Mouse (Mus musculus): ENCODE results near the gene Ptbp1. TPM values are rescaled to one million over a fixed set of nuclear protein-coding genes. Genes with fewer than 3 reads are reported as not detected.
"Not testable (repeated sequence)": the region's sequence is repeated elsewhere in the genome, so short reads cannot be mapped to it uniquely, and the experiment has no call there.

Gene Ptbp1
- polyA plus RNA-seq, 2 experiments, result 262 to 536 TPM

GRCm38 (mm10) chr10:79881981-79882380 is 27.8 kb downstream of the Ptbp1 start:
- WGBS, result 7% methylated on average over 22 of the region's 22 CpGs
- Histone ChIP-seq H3K36me3 (ENCODE audit: control insufficient read depth, insufficient read depth, low read length) (no peaks in the 10 kb centered on the region), H3K4me2 (replicated peaks; ENCODE audit: low read depth, low read length, severe bottlenecking) (peak overlapping the region; percentile 43), H3K9ac (ENCODE audit: low read depth, low read length, severe bottlenecking) (0 out of 2 replicates have a peak overlapping the region, but pooled peaks have one; percentile 38), H3K27me3 (ENCODE audit: control insufficient read depth, insufficient read depth, low read length) (no peaks in the 10 kb centered on the region), H3K4me1 (ENCODE audit: control insufficient read depth, insufficient read depth, low read length) (peaks cover 6% of the 10 kb centered on the region; the same call in 1 of the 2 replicates), H3K27ac (replicated peaks; ENCODE audit: low read depth, low read length) (no peak overlapping the region), H3K9me3 (ENCODE audit: control insufficient read depth, low read length) (no peaks in the 10 kb centered on the region), H3K4me3 (replicated peaks; ENCODE audit: low read length) (peak overlapping the region; percentile 16; the same call in 1 of the 2 replicates)
- no peak for TF ChIP-seq POLR2A (IDR thresholded peaks at IDR 0.05; ENCODE audit: borderline replicate concordance, extremely low read depth, insufficient read depth, insufficient read length)
- ATAC-seq (ENCODE audit: low FRiP score, low read depth) (peak; percentile 38; the same call in 1 of the 2 replicates), DNase-seq (ENCODE audit: low spot score) (no peak)

DNA sequence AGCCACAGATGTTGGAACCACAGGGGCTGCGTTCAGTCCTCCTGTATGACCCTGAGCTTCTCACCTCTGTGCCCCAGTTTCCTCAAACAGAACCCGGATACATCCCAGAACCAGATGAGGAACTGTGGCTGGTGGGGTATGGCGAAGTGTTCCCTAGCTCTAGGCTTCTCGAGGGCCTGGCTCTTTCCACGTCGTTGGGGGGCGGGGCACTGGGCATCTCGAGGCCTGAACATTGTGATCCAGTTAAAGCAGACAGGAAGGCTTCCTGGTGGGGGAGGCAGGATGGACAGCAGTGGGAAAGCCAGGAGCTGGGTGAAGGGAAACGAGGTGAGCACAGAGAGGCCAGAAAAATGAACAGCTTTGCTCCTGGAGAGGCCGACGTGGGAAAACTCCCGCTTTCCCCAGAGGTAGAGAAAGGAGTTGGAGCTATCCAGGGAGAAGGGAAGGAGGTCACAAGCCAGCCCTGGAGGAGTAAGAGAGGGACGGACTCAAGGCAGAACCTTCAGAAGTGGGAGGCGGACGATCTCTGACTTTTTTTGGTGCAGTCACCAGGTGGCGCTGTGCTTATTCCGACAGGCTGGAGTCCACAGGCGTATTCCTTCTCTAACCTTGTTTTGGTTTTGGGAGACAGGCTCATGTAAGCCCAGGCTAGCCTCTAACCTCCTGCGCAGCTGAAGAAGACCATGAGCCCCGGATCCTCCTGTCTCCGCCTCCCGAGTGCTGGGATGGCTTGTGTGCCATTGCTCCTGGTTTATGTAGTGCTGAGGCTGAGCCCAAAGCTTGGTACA is 29.3 kb downstream of the Ptbp1 start:
- no peak for TF ChIP-seq POLR2A (IDR thresholded peaks at IDR 0.05; ENCODE audit: borderline replicate concordance, extremely low read depth, insufficient read depth, insufficient read length)
- no peak overlapping the region for H3K4me2 ChIP-seq (replicated peaks; ENCODE audit: low read depth, low read length, severe bottlenecking)
- no peaks in the 10 kb centered on the region for H3K27me3 ChIP-seq (ENCODE audit: control insufficient read depth, insufficient read depth, low read length)
- H3K9me3 ChIP-seq (ENCODE audit: control insufficient read depth, low read length), result no peaks in the 10 kb centered on the region
- H3K9ac ChIP-seq (ENCODE audit: low read depth, low read length, severe bottlenecking), result no peak overlapping the region
- peak; percentile 45; the same call in 1 of the 2 replicates for ATAC-seq (ENCODE audit: low FRiP score, low read depth)
- H3K27ac ChIP-seq (replicated peaks; ENCODE audit: low read depth, low read length), result no peak overlapping the region
- no peak overlapping the region for H3K4me3 ChIP-seq (replicated peaks; ENCODE audit: low read length)
- 16% methylated on average over 22 of the region's 22 CpGs for WGBS
- no peaks in the 10 kb centered on the region for H3K36me3 ChIP-seq (ENCODE audit: control insufficient read depth, insufficient read depth, low read length)
- DNase-seq (ENCODE audit: low spot score), result peak; percentile 63
- peaks cover 6% of the 10 kb centered on the region; the same call in 1 of the 2 replicates for H3K4me1 ChIP-seq (ENCODE audit: control insufficient read depth, insufficient read depth, low read length)

- Histone ChIP-seq H3K4me3 (replicated peaks; ENCODE audit: low read length) (no peak overlapping the region), H3K36me3 (ENCODE audit: control insufficient read depth, insufficient read depth, low read length) (no peaks in the 10 kb centered on the region), H3K9ac (ENCODE audit: low read depth, low read length, severe bottlenecking) (no peak overlapping the region), H3K27ac (replicated peaks; ENCODE audit: low read depth, low read length) (no peak overlapping the region), H3K9me3 (ENCODE audit: control insufficient read depth, low read length) (no peaks in the 10 kb centered on the region), H3K27me3 (ENCODE audit: control insufficient read depth, insufficient read depth, low read length) (no peaks in the 10 kb centered on the region), H3K4me1 (ENCODE audit: control insufficient read depth, insufficient read depth, low read length) (peaks cover 6% of the 10 kb centered on the region; the same call in 1 of the 2 replicates), H3K4me2 (replicated peaks; ENCODE audit: low read depth, low read length, severe bottlenecking) (no peak overlapping the region)
- WGBS, result 68% methylated on average over 4 of the region's 4 CpGs
- DNase-seq (ENCODE audit: low spot score), result no peak
- no peak for TF ChIP-seq POLR2A (IDR thresholded peaks at IDR 0.05; ENCODE audit: borderline replicate concordance, extremely low read depth, insufficient read depth, insufficient read length)
- ATAC-seq (ENCODE audit: low FRiP score, low read depth), result no peak
Observed at GRCm38 (mm10) chr10:79884446-79884845, 30.2 kb downstream of the Ptbp1 start.

DNA sequence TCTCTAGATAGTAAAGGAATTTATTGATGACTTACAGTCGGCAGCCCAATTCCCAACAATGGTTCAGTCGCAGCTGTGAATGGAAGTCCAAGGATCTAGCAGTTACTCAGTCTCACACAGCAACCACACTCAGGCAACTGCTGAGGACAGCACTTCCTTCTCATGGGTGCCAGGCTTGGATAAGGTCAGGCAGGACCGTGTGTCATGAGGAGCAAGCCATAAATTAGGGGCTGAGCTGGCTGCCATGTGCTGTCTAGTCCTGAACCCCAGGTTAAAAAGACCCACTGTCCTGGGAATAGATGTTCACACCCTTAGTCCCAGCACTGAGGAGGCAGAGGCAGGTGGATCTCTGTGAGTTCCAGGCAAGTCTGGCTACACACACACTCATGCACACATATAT is 30.7 kb downstream of the Ptbp1 start:
- not testable (repeated sequence) for DNase-seq (ENCODE audit: low spot score); H3K4me1 ChIP-seq (ENCODE audit: control insufficient read depth, insufficient read depth, low read length); H3K36me3 ChIP-seq (ENCODE audit: control insufficient read depth, insufficient read depth, low read length); H3K9me3 ChIP-seq (ENCODE audit: control insufficient read depth, low read length); H3K4me2 ChIP-seq (replicated peaks; ENCODE audit: low read depth, low read length, severe bottlenecking); ATAC-seq (ENCODE audit: low FRiP score, low read depth); H3K9ac ChIP-seq (ENCODE audit: low read depth, low read length, severe bottlenecking); H3K27ac ChIP-seq (replicated peaks; ENCODE audit: low read depth, low read length); H3K27me3 ChIP-seq (ENCODE audit: control insufficient read depth, insufficient read depth, low read length); H3K4me3 ChIP-seq (replicated peaks; ENCODE audit: low read length)
- WGBS, result 59% methylated on average over 2 of the region's 3 CpGs

- Histone ChIP-seq H3K27me3 (ENCODE audit: control insufficient read depth, insufficient read depth, low read length) (no peaks in the 10 kb centered on the region), H3K4me2 (replicated peaks; ENCODE audit: low read depth, low read length, severe bottlenecking) (no peak within 1 kb of the TSS), H3K4me3 (replicated peaks; ENCODE audit: low read length) (no peak within 1 kb of the TSS), H3K4me1 (ENCODE audit: control insufficient read depth, insufficient read depth, low read length) (peaks cover 6% of the 10 kb centered on the region; the same call in 1 of the 2 replicates), H3K27ac (replicated peaks; ENCODE audit: low read depth, low read length) (no peak within 1 kb of the TSS), H3K36me3 (ENCODE audit: control insufficient read depth, insufficient read depth, low read length) (no peaks in the 10 kb centered on the region), H3K9ac (ENCODE audit: low read depth, low read length, severe bottlenecking) (no peak within 1 kb of the TSS), H3K9me3 (ENCODE audit: control insufficient read depth, low read length) (no peaks in the 10 kb centered on the region)
- TF ChIP-seq POLR2A (IDR thresholded peaks at IDR 0.05; ENCODE audit: borderline replicate concordance, extremely low read depth, insufficient read depth, insufficient read length), result no peak
- WGBS, result 85% methylated on average over 6 of the region's 6 CpGs
- DNase-seq (ENCODE audit: low spot score) (no peak), ATAC-seq (ENCODE audit: low FRiP score, low read depth) (no peak)
Observed at GRCm38 (mm10) chr10:79886054-79886453, 31.8 kb downstream of the Ptbp1 start, which contains the start of gene Elane. TSS of gene Elane (plus strand) at chr10:79886247.

Measured in limb, embryonic 14.5 days (tissue).